Mouse (Mus musculus) lung, postnatal 10 days (tissue): ENCODE measurements at regions not wholly inside any gene's neighbourhood (a gene's known extent, or its start where the extent isn't known, plus 50 kb on each side); places are given as distances from the start of the nearest gene placed in this dataset.
"Not testable (repeated sequence)": the region's sequence is repeated elsewhere in the genome, so short reads cannot be mapped to it uniquely, and the experiment has no call there.

Experiments
- DNase-seq: peaks from one replicate; pipeline ENCODE4 v3.0.0; 2021

DNA sequence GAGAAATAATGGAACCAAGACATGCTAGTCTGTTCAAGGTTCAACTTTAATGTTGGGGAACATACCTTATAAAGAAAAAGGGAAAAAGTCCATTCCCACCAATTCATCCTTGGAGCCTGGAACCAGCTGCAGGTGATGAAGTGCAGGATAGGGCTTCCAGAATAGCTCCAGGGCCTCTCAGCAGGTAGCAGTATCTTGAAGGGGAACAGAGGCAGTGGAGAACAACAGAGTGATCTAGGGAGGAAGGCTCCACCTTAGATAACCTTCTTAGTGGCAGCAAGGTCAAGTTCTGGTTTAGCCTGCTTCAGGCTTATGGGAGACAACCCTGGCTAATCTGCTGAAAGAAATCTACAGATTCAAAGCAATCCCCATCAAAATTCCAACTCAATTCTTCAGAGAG is 161.8 kb upstream of the Ngly1 start:
- not testable (repeated sequence) for DNase-seq

DNA sequence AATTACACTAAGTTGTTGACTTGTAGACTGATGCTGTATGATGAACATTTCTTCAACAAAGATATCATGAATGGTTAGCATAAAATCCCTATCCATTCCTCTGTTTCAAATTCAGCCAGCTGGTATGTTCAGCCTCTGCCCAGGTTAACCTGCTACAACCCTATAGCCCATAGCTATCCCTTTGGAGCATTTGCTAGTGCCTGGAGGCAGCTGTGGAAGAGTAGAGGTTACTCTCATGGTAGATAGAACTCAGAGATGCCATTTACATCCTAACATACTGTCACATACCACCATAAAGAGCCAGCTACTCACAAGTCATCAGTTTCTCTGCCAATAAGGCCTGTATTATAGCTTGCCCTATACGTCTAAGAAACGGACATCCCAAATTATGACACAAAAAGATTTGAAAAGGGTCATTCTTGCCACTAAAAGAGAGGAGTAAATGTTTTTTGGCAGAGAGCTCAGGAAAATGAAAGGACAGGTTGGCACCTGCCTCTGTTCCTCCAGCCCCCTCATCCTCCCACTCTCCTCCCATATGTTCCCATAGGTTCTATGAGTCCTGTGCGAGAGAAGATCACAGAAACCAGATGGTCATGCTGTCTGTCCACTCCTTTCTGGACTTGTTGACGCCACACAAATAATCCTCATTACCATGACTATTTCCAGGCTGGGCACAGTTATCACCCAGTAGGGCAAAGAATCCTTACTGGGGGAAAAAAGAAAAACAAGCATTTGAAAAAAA is 156.5 kb upstream of the Ngly1 start:
- DNase-seq = no peak

DNA sequence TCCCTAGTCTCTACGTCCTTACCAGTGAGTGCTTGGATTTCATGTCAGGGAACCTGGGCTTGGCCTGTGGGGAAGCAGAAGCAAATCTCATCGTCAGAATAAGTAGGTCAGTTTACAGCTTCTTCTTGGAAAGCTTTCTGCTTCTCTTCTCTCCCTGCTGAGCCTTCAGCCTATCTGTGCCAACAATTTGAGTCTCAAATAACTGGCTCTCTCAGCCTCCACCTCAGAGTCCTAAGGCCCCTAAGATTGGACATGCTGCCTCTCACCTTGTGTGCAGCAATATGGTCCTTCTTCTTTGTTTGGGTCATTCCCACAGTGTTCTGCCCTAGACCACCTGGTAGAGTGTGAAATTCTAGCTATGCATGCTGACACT is 156.0 kb upstream of the Ngly1 start:
- DNase-seq = no peak

DNA sequence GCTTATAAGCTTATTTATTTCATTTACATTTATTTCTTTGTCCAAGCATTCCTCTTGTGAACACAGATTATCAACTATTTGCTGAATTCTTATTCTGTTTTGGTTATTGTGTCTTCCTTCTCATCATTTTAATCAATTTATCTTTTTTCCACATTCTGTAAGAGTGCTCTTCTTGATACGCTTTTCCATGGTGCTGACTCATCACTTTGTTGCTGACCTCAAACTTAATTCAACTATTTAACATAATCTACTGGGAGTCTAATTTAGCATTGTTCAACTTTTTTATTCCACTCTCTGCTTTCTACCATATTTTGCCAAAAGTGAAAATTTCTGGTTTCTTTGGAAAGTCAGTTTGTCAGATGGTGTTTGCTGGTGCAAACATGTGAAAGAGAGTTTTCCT is 139.7 kb upstream of the Ngly1 start:
- no peak for DNase-seq

DNA sequence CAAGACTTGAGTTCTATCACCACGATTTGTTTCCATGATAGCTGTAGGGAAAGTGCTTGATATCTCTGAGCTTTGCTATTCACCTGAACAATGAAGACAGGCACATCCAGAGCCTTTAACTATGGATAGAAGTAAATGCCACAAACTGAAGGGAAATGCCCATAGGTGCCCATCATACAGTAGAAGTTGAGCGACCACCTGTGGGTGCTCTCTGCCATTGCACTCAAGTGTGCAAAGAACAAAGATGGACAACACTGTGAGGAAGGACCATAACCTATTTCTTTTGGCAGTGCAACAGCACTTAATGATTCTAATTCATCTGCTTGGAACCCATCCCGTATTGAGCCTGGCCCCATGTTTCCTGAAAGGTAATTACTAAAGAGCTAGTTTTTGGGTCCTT is 116.4 kb upstream of the Ngly1 start:
- DNase-seq = no peak

DNA sequence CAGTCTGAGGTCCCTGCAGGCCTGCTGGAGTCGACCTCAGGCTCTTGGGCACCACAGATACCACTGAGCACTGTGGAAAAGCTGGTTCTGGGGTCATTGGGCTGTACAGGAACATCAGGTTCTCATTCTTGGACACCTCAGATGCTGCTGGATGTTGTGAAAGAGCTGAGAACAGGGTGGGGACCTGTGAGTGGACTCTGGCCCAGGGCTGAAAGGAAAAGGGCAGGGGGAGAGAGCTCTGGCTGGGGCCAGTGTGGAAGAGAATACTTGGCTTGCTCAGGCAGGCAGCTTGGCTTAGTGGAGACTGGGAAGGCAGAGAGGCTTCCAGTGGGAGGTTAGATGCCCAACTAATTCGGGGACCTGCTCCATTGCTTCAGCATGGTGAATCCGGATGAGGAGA is 115.7 kb upstream of the Ngly1 start:
- DNase-seq = no peak

DNA sequence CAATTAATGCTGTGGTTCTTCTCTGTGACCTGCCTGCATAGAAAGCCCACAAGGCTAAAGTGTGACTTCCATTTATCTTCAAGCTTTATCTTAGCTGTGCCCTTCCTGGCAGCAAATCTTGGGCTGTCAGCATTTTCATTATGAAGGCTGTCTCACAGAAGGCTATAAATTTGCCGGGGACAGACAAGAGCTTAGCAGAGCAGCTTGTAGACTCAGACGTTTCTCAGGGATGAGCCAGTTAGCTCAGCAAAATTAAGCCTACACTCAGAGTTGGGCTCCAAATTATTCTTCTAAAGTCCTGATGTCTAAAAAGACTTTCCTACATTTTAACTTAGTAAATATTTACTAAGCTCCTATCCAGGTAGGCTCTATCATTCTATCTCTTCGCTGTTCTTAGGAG is 112.9 kb upstream of the Ngly1 start:
- DNase-seq = no peak

DNA sequence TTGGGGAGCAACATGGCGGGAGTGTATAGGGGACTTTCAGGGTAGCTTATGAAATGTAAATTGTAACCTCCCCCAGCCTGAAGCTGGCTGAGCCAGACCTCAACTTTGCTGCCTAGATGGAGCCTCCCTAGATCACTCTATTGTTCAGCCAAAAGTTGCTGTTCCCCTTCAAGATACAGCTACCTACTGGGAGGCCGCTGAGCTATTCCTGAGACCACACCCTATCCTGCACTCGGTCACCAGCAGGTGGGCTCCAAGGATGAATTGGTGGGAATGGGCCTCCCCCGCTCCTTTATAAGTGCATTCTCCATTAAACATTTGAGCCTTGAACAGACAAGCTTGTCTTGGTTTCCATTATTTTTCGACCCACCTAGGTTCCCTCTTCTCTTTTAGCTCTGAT is 104.8 kb upstream of the Ngly1 start:
- no peak for DNase-seq

DNA sequence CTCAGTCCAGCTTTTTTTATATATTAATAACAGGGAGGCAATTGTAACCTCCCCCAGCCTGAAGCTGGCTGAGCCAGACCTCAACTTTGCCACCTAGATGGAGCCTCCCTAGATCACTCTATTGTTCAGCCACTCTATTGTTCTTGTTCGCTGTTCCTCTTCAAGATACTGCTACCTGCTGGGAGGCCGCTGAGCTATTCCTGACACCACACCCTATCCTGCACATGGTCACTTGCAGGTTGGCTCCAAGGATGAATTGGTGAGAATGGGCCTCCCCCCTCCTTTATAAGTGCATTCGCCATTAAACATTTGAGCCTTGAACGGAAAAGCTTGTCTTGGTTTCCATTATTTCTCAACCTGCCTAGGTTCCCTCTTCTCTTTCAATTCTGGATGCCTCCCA is 102.3 kb upstream of the Ngly1 start:
- DNase-seq = no peak

DNA sequence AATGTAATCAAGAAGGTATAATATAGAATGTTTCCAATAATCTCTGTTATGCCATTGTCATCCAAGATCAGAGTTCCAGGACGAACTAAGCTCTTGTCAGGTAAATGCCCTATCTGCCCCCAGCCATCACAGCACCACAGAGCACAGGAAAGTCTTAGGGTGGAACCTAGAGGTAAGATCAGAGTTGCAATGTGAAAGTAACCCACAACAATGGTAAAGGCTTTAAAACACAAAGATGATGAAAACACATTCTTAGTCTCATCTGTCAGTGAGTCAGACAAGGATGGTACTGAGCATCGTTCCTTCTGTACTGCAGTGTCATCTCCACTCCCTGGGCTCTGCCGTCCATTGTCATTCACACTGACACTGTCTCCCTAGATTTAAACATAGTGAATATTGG is 97.3 kb upstream of the Ngly1 start:
- no peak for DNase-seq

DNA sequence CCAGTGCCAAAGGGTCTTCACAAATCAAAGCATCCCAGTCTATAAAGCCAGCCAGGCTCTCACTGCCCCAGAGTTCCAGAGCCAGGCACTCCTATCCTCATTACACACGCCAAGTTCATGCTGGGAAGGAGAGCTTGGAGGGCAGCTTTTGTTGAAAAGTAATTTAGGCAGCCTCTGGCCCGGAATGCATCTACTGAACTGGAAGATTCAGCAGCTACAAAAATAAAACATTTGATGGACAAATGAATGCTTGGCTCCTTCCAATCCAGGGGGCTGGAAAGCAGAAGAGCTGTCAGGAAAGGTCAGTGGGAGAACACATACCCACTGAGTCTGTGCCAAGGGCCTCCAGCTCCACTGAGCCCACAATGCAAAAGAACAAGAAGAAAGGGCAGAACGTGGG is 96.4 kb upstream of the Ngly1 start:
- DNase-seq = no peak

DNA sequence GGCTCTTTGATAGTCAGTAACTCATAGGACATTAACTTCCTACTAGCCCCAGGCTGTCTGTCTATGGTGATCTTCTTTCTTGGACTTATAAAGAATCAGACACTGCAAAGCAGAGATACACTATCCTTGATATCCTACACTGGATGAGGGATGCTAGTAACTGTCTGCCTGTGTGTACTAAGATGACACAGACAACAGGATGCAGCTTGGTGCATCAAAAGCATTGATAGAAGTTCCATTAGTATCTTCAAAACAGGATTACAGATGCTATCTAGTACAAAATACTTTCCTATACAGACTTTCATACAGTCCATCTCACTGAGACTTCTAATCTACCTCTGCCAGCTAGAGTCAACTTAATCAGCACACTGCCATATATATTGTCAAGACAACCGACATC is 94.0 kb upstream of the Ngly1 start:
- DNase-seq = no peak

DNA sequence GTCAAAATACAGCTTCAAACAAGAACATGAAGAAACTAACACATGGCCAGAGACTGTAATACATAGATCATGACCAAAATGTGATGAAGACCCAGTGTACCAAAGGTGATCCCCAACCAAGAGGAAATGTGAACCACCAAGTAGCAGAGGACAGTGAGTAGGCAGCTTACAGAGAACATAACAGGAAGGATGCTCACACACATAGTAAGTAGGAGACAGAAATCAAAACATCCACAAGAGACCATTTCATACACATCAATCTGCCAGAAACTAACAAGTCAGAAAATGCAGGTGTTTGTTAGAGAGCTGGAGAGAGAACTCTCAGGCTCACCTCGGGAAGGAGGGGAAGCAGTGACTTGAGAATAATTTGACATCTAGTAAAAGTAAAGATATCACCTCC is 78.9 kb upstream of the Ngly1 start:
- no peak for DNase-seq

DNA sequence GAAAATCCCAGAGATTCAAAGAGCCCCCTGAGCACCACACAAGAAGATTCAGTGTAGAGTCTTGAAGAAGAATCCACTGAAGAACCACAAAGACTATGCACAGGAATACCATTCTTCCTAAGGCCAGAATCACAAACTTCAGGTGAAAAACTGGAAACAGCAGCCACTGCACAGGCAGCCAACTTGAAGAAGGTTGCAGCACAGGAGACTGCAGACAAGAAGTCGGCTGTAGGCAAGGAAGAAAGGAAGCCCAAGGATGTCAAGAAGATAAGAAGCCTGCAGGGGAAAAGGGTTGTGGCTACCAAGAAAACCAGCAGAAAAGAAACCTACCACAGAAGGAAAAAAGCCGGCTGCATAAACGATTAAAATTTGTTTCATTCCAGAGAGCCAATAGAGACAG is 76.8 kb upstream of the Ngly1 start:
- no peak for DNase-seq

DNA sequence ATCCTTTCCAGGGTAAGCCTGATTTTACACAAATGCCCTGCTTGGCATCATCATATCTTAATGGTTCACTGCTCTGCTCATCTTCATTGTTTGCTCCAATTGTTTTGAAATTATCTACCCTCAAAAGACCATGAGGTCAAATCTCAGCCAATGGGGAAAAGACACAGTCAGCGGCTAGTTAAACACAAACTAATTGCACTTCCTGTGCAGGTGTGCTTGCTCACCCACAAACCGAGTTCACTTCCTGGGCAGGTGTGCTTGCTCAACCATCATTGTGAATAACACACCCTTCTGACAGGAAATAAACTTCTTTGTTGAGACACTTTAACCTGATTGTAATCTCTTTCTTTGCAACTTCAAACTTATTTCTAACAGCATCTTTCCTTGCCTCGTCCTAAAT is 75.8 kb upstream of the Ngly1 start:
- peak; percentile 17 for DNase-seq

DNA sequence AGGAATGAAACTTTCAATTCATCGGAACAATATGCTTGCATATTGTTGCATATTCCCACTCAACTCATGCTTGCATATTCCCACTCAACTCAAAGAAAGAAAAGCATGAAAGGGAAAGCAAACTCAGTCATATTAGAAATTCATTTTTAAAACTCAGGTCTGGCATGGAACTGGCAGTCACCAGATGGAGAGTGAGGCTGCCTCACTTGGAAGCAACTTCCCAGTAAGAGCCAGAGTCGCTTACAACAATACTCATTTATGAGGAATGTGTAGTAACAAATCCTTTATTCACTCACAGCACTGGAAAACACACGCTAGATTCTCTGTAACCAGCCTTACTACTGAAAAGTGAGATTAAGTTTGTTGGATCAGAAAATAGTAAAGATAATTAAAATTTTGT is 70.9 kb upstream of the Ngly1 start:
- DNase-seq = no peak

DNA sequence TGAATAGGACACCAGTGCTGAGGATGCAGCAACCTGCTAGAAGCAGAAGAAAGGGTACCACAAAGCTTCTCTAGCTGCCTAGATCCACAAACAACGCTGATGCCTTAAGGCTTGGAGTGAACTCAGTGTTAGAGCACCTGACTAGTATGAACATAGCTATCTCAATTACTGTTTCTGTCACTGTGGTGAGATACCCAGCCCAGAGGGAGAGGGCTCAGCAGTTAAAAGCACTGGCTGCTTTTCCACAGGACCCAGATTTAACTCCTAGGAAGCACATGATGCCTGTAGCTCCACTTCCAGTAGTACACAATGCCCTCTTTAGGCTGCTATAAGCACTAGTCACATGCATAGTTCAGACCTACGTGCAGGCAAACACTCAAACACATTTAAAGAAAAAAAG is 67.3 kb upstream of the Ngly1 start:
- DNase-seq = no peak

DNA sequence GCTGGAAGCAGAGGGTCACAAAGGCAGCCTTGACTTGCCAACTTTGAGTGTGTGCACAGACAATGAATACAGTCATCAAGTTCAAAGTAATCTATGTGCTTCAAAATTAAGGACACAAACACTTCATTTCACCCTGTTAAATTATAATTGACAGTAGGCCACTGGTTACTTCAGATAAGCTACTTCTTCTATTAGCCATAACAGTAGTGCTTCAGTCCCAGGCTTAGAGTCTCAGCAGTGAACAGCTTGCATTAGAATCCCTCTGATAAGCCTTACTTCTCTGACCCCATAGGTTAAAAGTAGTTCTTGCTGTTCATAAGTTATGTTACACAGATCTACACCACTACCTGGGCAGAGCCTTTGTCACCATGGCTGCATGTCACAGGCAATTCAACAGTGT is 63.8 kb upstream of the Ngly1 start:
- DNase-seq = no peak
